Mouse (Mus musculus): ENCODE results near the gene Bcl9l. TPM values are rescaled to one million over a fixed set of nuclear protein-coding genes. Genes with fewer than 3 reads are reported as not detected.

Gene Bcl9l
- polyA plus RNA-seq, 1 experiment: 11.1 TPM

- DNase-seq (ENCODE audit: low spot score): peak; percentile 33
Measured at GRCm38 (mm10) chr9:44497624-44498377, 15.2 kb downstream of the Bcl9l start.

- peak; percentile 72 for DNase-seq (ENCODE audit: low spot score)
Measured at GRCm38 (mm10) chr9:44498421-44499355, 16.1 kb downstream of the Bcl9l start.

GRCm38 (mm10) chr9:44499356-44500162, 16.9 kb downstream of the Bcl9l start:
- peak; percentile 50 for DNase-seq (ENCODE audit: low spot score)

GRCm38 (mm10) chr9:44500163-44500533, 17.5 kb downstream of the Bcl9l start:
- DNase-seq (ENCODE audit: low spot score): no peak

- peak; percentile 19 for DNase-seq (ENCODE audit: low spot score)
Measured at GRCm38 (mm10) chr9:44500638-44501175, 18.1 kb downstream of the Bcl9l start.

- DNase-seq (ENCODE audit: low spot score): peak; percentile 40
Measured at GRCm38 (mm10) chr9:44501206-44501879, 18.7 kb downstream of the Bcl9l start.

GRCm38 (mm10) chr9:44502006-44502405, 19.4 kb downstream of the Bcl9l start:
- DNase-seq (ENCODE audit: low spot score): peak; percentile 67

GRCm38 (mm10) chr9:44504893-44505823, 22.5 kb downstream of the Bcl9l start:
- DNase-seq (ENCODE audit: low spot score): no peak

- no peak for DNase-seq (ENCODE audit: low spot score)
Measured at GRCm38 (mm10) chr9:44505824-44506467, 23.3 kb downstream of the Bcl9l start.

GRCm38 (mm10) chr9:44506566-44506965, 23.9 kb downstream of the Bcl9l start:
- no peak for DNase-seq (ENCODE audit: low spot score)

- no peak for DNase-seq (ENCODE audit: low spot score)
Measured at GRCm38 (mm10) chr9:44507345-44507744, 24.7 kb downstream of the Bcl9l start.

- DNase-seq (ENCODE audit: low spot score): no peak
Measured at GRCm38 (mm10) chr9:44508124-44508619, 25.5 kb downstream of the Bcl9l start.

- DNase-seq (ENCODE audit: low spot score): no peak
Measured at GRCm38 (mm10) chr9:44508721-44509486, 26.3 kb downstream of the Bcl9l start.

GRCm38 (mm10) chr9:44509487-44510354, 27.1 kb downstream of the Bcl9l start:
- peak; percentile 80 for DNase-seq (ENCODE audit: low spot score)

- no peak for DNase-seq (ENCODE audit: low spot score)
Measured at GRCm38 (mm10) chr9:44510355-44510871, 27.8 kb downstream of the Bcl9l start.

GRCm38 (mm10) chr9:44510872-44511601, 28.4 kb downstream of the Bcl9l start:
- DNase-seq (ENCODE audit: low spot score): peak; percentile 39
